Mouse (Mus musculus) forebrain, embryonic 16.5 days (tissue): Measurements from ENCODE around the gene Gpr4. TPM values are rescaled to one million over a fixed set of nuclear protein-coding genes. Genes with fewer than 3 reads are reported as not detected.

Source experiments
- ATAC-seq: fragments of 200-750 bp; cut with Nextera tagmentation; 2 replicates; pipeline ENCODE4 v1.8.0; 2017; ENCODE audit warnings: mild to moderate bottlenecking, moderate library complexity
- H3K27ac ChIP-seq: fragments of 300-500 bp; sonication (generic); 2 replicates; pipeline ENCODE4 v1.5.1; 2014; ENCODE audit warnings: low read length, control low read depth
- H3K27me3 ChIP-seq: fragments of 300-500 bp; sonication (generic); replicated peaks from 2 replicates; pipeline ENCODE4 v1.6.1; 2014; ENCODE audit warnings: low read length; ENCODE audit not compliant: control insufficient read depth, insufficient read depth
- H3K36me3 ChIP-seq: fragments of 300-500 bp; sonication (generic); 2 replicates; pipeline ENCODE4 v1.6.1; 2014; ENCODE audit not compliant: control insufficient read depth, insufficient read depth
- H3K4me1 ChIP-seq: fragments of 300-500 bp; sonication (generic); replicated peaks from 2 replicates; pipeline ENCODE4 v1.6.1; 2014; ENCODE audit warnings: low read length; ENCODE audit not compliant: control insufficient read depth, insufficient read depth
- H3K4me2 ChIP-seq: fragments of 300-500 bp; sonication (generic); 2 replicates; pipeline ENCODE4 v1.6.1; 2014; ENCODE audit warnings: mild to moderate bottlenecking, low read length, control low read depth
- H3K4me3 ChIP-seq: fragments of 300-500 bp; sonication (generic); replicated peaks from 2 replicates; pipeline ENCODE4 v1.5.1; 2014; ENCODE audit warnings: mild to moderate bottlenecking, low read length, control low read depth
- H3K9ac ChIP-seq: fragments of 300-500 bp; sonication (generic); replicated peaks from 2 replicates; pipeline ENCODE4 v1.6.1; 2014; ENCODE audit warnings: low read depth, low read length, control low read depth
- H3K9me3 ChIP-seq: fragments of 300-500 bp; sonication (generic); 2 replicates; pipeline ENCODE4 v1.6.1; 2016; ENCODE audit warnings: low read length; ENCODE audit not compliant: control insufficient read depth
- WGBS: fragments of 180-500 bp; shearing (Covaris S2); extraction: QIAGEN DNeasy Blood & Tissue Kit; methylation state at CpG from one replicate; pipeline ENCODE4 v1.1.7; 2014; 5-methylcytosine and 5-hydroxymethylcytosine counted together
- polyA plus RNA-seq: library from polyadenylated mRNA; unstranded; fragments of >200 nt; fragmentation: Nextera tagmentation; extraction: Ambion mirVana; gene quantifications from 2 replicates; pipeline ENCODE4 v1.2.1, GENCODE M21; 2015

The Gpr4 gene
- polyA plus RNA-seq, 1 experiment from 2014 or later = 2.5 TPM

GRCm38 (mm10) chr7:19243858-19244257 is 31.5 kb downstream of the Gpr4 start:
- Histone ChIP-seq H3K9ac (no peak overlapping the region), H3K27ac (no peak overlapping the region)
- no peak for ATAC-seq

DNA sequence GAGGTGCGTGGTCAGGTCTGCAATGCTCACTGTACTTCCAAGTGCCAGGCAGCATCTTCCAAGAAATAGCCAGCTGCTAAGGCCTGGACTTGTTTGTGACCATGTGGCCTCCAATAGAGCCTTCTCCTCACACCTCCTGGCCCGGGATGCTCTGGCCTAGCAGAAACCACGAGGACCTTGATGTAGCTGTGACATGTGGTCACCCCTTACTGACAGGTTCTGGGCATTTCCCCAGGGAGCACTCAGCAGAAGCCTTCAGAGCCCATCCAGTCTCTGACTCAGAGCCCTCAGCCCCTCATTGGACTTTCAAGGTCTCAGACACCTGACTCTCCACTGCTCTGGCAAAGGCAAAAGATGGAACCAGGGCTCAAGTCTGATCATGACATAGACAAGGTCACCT is 32.7 kb downstream of the Gpr4 start:
- Histone ChIP-seq H3K4me2 (no peak overlapping the region), H3K36me3 (0 out of 2 replicates have a peak, but pooled peaks cover 2% of the 10 kb centered on the region), H3K4me3 (no peak overlapping the region), H3K9me3 (no peaks in the 10 kb centered on the region), H3K27me3 (no peaks in the 10 kb centered on the region), H3K4me1 (no peaks in the 10 kb centered on the region), H3K27ac (no peak overlapping the region), H3K9ac (no peak overlapping the region)
- WGBS = 86% methylated on average over 3 of the region's 3 CpGs
- ATAC-seq = no peak

More at GRCm38 (mm10) chr7:19243858-19244257, 31.5 kb downstream of the Gpr4 start:
- Histone ChIP-seq H3K36me3 (0 out of 2 replicates have a peak, but pooled peaks cover 2% of the 10 kb centered on the region), H3K4me1 (peaks cover 5% of the 10 kb centered on the region), H3K4me3 (no peak overlapping the region), H3K9me3 (no peaks in the 10 kb centered on the region), H3K4me2 (no peak overlapping the region), H3K27me3 (no peaks in the 10 kb centered on the region)
- 35% methylated on average over 5 of the region's 5 CpGs for WGBS

DNA sequence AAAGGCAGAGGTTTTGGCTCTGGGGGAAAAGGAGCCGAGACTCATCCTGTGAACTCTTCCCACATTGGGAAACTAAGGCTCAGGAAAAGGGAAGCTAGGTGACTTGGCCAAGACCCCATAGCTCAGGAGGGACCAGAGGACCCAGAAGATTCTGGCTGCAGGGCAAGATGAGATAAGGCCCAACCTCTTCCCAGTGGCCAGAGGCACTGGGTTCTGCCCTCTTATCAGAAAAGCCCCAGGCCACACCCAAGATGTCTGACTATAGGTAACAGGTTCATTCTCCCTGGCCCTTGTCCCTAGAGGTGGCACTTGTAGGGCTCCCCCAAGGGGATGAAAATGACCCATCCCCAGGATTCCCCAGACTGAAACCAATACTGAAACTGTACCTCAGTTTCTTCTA is 34.5 kb downstream of the Gpr4 start:
- Histone ChIP-seq H3K4me1 (no peaks in the 10 kb centered on the region), H3K36me3 (0 out of 2 replicates have a peak, but pooled peaks cover 2% of the 10 kb centered on the region), H3K4me2 (no peak overlapping the region), H3K27me3 (no peaks in the 10 kb centered on the region), H3K9me3 (no peaks in the 10 kb centered on the region), H3K9ac (no peak overlapping the region), H3K4me3 (no peak overlapping the region), H3K27ac (no peak overlapping the region)
- 96% methylated on average over 1 of the region's 1 CpGs for WGBS
- no peak for ATAC-seq

- H3K27ac ChIP-seq = no peak overlapping the region
- no peaks in the 10 kb centered on the region for H3K27me3 ChIP-seq
- no peak for ATAC-seq
- no peaks in the 10 kb centered on the region for H3K9me3 ChIP-seq
- H3K4me1 ChIP-seq = no peaks in the 10 kb centered on the region
- 0 out of 2 replicates have a peak, but pooled peaks cover 2% of the 10 kb centered on the region for H3K36me3 ChIP-seq
- no peak overlapping the region for H3K4me2 ChIP-seq
- no peak overlapping the region for H3K4me3 ChIP-seq
- H3K9ac ChIP-seq = no peak overlapping the region
- 94% methylated on average over 2 of the region's 2 CpGs for WGBS
Observed at GRCm38 (mm10) chr7:19247511-19247910, 35.2 kb downstream of the Gpr4 start.

DNA sequence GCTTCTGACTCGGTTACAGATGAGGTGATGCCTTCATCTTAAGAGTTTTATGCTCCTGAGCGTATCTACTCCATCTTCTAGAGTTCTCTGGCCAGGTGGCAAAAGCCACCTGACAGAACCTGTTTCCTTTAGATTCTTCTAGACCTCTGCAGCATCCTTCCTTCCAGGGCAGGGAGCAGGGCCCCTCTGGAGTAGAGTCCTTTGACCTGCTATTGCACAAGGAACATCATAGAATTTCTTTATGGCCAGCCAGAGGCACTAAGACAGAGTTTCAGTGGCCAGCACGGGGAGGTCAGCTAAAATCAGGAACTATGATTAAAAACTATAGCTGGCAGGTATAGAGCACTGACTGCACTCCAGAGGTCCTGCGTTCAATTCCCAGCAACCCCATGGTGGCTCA is 39.7 kb downstream of the Gpr4 start:
- WGBS = 85% methylated on average over 4 of the region's 4 CpGs
- no peak overlapping the region for H3K4me3 ChIP-seq

GRCm38 (mm10) chr7:19253437-19253836 is 41.1 kb downstream of the Gpr4 start:
- Histone ChIP-seq H3K4me3 (no peak overlapping the region), H3K9me3 (no peaks in the 10 kb centered on the region), H3K27me3 (no peaks in the 10 kb centered on the region), H3K36me3 (peaks cover 10% of the 10 kb centered on the region), H3K9ac (no peak overlapping the region), H3K4me2 (no peak overlapping the region), H3K27ac (no peak overlapping the region), H3K4me1 (no peaks in the 10 kb centered on the region)
- WGBS = 63% methylated on average over 5 of the region's 5 CpGs
- ATAC-seq = no peak

More for the DNA sequence above, 39.7 kb downstream of the Gpr4 start:
- no peaks in the 10 kb centered on the region for H3K4me1 ChIP-seq
- H3K9ac ChIP-seq = no peak overlapping the region
- no peaks in the 10 kb centered on the region for H3K9me3 ChIP-seq
- H3K36me3 ChIP-seq = no peaks in the 10 kb centered on the region
- H3K4me2 ChIP-seq = no peak overlapping the region
- H3K27me3 ChIP-seq = no peaks in the 10 kb centered on the region
- no peak overlapping the region for H3K27ac ChIP-seq
- no peak for ATAC-seq

- ATAC-seq = no peak
- Histone ChIP-seq H3K27ac (no peak overlapping the region), H3K27me3 (no peaks in the 10 kb centered on the region), H3K36me3 (peaks cover 13% of the 10 kb centered on the region), H3K4me1 (no peaks in the 10 kb centered on the region), H3K4me2 (no peak overlapping the region), H3K9me3 (no peaks in the 10 kb centered on the region), H3K4me3 (no peak overlapping the region), H3K9ac (no peak overlapping the region)
- 92% methylated on average over 17 of the region's 17 CpGs for WGBS
Observed at GRCm38 (mm10) chr7:19255395-19255794, 43.1 kb downstream of the Gpr4 start.

- Histone ChIP-seq H3K4me1 (no peaks in the 10 kb centered on the region), H3K9ac (no peak overlapping the region), H3K4me3 (no peak overlapping the region), H3K9me3 (no peaks in the 10 kb centered on the region), H3K27ac (no peak overlapping the region), H3K4me2 (no peak overlapping the region), H3K36me3 (peaks cover 16% of the 10 kb centered on the region), H3K27me3 (no peaks in the 10 kb centered on the region)
- WGBS = 89% methylated on average over 7 of the region's 7 CpGs
- no peak for ATAC-seq
Observed at GRCm38 (mm10) chr7:19256567-19256966, 44.2 kb downstream of the Gpr4 start.

DNA sequence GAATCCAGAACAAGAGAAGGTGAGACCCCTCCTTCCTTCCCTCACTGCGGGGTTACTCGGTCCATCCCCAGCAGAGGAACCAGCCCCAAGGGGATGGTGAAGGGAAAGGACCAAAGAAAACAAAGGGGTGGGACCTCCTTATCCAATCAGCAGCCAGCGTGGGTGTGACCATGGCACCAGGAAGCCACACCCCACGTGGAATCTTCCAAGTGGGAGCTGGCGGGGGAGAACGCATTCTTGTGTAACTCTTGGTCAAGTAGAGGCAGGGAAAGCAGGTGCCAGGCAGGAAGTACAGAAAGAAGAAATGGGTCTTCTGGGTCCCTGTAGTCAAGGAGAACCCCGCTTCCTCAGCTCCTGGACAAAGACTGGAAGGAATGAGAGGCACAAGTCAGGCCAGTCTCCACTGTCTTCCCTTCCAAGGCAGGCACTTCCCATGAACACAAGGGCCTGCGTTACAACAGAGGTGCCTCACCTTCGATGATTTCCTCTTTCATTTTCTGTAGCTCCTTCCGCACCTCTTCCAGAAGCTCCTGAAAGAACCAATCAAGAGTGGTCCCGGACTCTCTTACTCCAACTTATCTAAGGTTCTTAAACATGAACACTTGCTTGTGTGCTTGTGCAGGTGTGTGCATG is 45.2 kb downstream of the Gpr4 start:
- H3K9ac ChIP-seq = no peak overlapping the region
- WGBS = 32% methylated on average over 11 of the region's 11 CpGs
- H3K36me3 ChIP-seq = peaks cover 16% of the 10 kb centered on the region
- H3K4me2 ChIP-seq = no peak overlapping the region
- H3K4me3 ChIP-seq = no peak overlapping the region
- ATAC-seq = peak; percentile 62; the same call in 1 of the 2 replicates
- no peaks in the 10 kb centered on the region for H3K27me3 ChIP-seq
- H3K9me3 ChIP-seq = no peaks in the 10 kb centered on the region
- H3K4me1 ChIP-seq = no peaks in the 10 kb centered on the region
- no peak overlapping the region for H3K27ac ChIP-seq

GRCm38 (mm10) chr7:19258336-19258735 is 46.0 kb downstream of the Gpr4 start:
- Histone ChIP-seq H3K4me1 (no peaks in the 10 kb centered on the region), H3K9me3 (no peaks in the 10 kb centered on the region), H3K9ac (no peak overlapping the region), H3K4me2 (no peak overlapping the region), H3K27ac (no peak overlapping the region), H3K4me3 (no peak overlapping the region), H3K36me3 (peaks cover 20% of the 10 kb centered on the region), H3K27me3 (no peaks in the 10 kb centered on the region)
- no peak for ATAC-seq
- WGBS = 68% methylated on average over 3 of the region's 3 CpGs
